Mouse (Mus musculus): ENCODE results near the gene Mapkapk2.

Gene Mapkapk2

DNA sequence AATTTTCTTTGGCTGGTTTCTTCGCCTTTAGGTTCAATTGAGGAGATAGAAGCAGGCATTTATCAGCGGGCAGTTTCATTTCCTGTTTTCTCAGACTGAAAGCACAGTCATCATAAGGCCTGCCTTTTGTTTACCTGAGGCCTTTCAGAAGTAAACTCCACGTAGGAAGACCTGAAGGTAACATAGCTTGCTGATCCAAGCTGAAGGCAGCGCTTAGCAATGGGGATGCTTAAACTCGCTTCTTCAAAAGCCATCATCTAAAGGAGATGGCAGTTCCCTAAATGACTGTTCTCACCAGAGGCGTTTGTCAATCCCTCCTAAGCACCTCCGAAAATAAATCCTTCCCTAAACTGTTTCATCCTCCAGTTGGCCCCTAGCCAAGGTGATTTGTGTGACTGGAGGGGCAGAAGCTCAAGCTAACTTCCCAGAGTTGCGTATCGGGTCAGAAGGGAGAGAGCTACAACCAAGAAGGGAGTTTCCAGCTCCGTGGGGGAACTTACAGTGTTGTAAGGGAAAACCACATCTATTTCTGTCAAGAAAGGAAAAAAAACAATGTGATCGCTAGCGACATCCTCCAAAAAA, 13.0 kb upstream of the Mapkapk2 start:
- DNase-seq (ENCODE audit: low spot score): no peak

DNA sequence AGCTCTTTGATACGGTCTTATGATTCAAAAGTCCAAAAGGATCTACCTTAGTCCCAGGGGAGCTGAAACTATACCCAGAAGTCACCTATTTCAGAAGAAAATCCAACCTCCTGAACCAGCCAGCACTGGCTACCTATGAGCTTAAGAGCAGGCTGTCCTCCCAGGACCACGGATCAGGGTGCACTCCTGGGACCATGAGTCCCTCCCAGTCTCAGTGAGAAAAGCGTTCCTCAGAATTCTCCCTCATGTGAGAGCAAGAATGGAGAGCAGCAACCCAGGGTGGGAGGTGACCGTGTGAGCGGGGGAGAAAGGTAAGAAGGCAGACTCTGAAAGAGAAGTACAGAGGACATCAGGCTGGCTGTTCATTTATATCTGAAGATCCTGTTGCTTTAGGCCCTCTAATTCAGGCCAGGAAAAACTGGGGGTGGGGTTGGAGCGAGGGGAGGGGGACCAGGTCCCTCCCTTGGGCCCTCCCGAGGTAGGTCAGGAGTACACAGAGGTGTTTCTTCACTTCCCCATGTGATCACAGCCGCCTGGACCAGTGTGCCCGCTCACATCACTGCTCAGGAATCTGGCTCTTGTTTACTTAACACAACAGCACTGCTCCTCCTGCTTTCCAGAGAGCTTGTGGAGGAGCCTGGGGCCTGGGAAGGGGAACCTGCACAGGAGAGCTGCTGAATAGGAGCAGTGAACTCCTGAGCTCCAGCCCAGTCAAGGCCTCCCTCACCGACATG, 10.1 kb upstream of the Mapkapk2 start:
- no peak for DNase-seq (ENCODE audit: low spot score)

DNA sequence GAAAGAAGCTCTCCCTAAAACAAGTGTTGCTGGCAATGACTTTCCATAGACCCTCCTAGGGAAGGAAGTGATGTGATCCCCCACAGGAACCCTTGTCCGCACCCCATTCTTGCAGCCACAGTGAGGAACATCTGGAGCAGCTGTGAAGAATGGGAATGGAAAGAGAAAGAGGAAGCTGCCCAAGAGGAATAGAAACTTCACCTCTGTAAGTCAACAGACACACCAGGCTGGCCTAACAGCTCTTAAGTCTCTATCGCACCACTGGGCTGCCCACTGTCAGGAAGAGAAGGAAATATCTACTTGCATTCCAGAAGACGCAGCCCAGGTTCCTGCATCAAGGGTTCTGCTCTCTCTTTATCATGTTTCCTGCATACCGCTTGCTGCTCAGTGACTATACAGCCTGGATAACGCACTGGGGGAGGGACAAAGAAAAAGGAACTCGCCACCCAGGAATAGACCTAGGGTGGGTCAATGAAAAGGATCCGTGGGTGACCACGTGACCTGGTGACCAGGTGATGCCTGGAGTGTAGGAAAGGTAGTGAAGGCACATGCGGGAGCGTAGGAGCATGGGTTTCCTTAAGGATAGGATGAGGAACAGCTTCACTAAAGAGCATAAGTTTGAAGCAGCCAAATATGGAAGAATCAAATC, 6.3 kb upstream of the Mapkapk2 start:
- no peak for DNase-seq (ENCODE audit: low spot score)

- DNase-seq (ENCODE audit: low spot score): no peak
Measured at GRCm38 (mm10) chr1:131100808-131101207, 3.2 kb upstream of the Mapkapk2 start.

GRCm38 (mm10) chr1:131096803-131097699, 575 bp downstream of the Mapkapk2 start:
- DNase-seq (ENCODE audit: low spot score): no peak

DNA sequence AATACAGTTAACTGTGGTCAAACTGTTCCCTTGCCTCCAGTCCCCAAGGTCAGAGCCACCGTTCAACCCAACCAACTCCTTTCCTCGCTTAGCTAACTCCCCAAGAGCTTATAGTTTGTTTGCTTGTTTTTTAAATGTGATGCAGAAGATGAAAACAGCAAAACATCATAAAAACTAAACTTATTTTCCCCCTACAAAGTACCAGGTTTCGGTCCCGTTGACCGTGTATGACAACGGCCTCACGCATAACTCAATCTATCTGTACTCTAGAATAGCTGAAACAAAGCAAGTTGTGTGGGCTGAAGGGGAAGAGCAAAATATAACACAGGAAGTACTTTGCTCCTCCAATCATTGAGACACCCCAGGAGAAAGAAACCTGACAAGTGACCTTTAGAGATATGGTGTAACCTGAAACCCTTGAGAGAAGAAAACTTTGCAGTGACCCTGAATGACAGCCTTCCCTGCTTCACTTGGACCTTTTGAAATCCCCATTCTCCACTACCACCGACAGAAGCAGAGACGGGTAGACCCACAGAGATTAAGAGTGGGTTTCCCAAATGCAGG, 1.4 kb downstream of the Mapkapk2 start:
- no peak for DNase-seq (ENCODE audit: low spot score)

- no peak for DNase-seq (ENCODE audit: low spot score)
Measured at GRCm38 (mm10) chr1:131095574-131095973, 2.1 kb downstream of the Mapkapk2 start.

DNA sequence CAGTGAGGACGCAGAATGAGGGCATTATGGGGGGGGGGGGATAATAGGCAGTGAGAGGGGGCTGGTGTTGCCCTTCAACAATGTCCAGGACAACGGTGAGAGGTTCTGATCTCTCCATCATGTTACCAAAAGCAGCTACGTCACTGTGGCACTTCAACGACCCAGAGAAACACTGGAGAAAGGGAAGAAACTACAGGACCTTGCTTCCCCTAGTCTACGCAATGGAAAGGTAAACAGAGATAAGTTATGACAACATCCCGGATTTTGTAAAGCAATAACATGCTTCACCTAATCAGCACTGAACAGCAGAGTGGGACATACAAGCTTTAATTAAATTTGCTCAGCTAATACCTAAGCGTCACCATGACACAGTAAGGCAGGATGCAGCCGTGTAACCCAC, 3.7 kb downstream of the Mapkapk2 start:
- no peak for DNase-seq (ENCODE audit: low spot score)

DNA sequence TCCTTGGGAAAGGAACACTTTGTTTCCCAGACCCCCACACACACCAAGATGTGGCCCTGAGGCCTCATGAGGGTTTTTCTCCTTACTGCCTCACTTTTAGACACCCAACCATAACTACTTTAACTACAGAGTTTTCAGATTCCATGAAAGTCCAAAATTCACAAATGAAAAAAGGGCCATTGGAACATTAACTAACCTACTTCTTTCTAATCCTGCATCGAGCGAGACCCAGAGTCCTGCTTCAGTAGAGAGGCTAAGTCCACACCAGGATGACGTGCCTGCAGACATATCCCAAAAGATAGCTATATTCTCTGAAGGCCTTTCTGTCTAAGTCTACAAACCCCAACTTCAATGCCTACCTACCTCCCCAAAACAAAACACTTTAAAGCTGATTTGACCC, 4.8 kb downstream of the Mapkapk2 start:
- no peak for DNase-seq (ENCODE audit: low spot score)

DNA sequence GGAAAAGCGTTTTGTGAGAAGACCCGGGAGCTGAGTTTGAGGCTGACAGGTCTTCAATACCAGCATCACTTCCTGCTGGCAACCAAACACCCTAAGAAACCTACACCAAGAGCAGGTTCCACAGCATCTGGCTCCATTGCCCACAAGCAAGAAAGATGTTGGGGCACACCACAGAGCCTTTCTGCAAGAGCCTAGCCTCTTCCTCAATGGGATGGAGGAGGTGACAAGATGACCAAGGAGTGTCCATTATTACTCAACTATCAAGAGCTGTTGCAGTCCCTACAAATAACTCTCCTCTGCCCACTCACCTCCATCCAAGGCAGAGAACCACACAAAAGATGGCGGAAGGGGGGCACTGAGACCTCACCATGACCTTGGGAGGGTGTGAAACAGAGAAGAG, 5.5 kb downstream of the Mapkapk2 start:
- no peak for DNase-seq (ENCODE audit: low spot score)

DNA sequence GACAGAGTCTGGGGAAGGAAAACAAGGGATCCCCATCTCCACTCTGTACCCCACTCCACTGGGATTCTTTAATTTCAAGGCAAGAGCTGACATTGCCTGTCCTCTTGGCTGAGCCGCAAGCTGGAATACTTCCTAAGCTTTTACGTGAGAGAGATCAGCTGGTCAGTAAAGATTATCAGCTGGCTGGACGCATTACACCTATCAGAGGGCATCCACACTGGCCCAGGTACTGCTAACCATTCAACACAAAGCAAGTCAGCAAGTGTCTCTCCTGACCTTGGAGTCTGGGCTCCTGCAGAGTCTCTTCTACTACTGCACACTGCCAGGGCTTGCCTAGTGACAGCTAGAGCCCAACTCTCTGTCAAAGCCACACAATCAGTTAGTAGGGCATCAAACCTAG, 6.1 kb downstream of the Mapkapk2 start:
- DNase-seq (ENCODE audit: low spot score): no peak

- DNase-seq (ENCODE audit: low spot score): no peak
Measured at GRCm38 (mm10) chr1:131090877-131091276, 6.7 kb downstream of the Mapkapk2 start.

GRCm38 (mm10) chr1:131090261-131090660, 7.4 kb downstream of the Mapkapk2 start:
- no peak for DNase-seq (ENCODE audit: low spot score)

- no peak for DNase-seq (ENCODE audit: low spot score)
Measured at GRCm38 (mm10) chr1:131089525-131090127, 8.0 kb downstream of the Mapkapk2 start.

GRCm38 (mm10) chr1:131088547-131088946, 9.1 kb downstream of the Mapkapk2 start:
- no peak for DNase-seq (ENCODE audit: low spot score)

DNA sequence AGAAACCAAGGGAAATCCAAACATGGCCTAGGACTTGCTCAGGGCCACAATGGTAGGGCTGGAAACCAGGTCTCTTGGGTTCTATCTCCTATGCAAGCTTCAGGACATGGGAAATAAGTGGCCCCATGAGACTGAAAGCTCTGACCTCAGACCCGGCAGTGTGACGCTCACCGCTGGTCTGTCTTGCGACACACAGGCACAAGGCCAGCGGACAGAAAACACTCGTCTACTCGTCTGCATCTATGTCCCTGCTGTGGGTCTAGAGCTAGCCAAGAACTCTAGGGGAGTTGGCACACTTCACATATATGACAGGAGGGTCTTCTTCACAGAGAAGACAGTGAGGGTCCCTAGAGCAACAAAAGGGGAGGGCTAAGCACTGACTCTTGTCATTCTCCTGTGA, 10.7 kb downstream of the Mapkapk2 start:
- DNase-seq (ENCODE audit: low spot score): no peak

DNA sequence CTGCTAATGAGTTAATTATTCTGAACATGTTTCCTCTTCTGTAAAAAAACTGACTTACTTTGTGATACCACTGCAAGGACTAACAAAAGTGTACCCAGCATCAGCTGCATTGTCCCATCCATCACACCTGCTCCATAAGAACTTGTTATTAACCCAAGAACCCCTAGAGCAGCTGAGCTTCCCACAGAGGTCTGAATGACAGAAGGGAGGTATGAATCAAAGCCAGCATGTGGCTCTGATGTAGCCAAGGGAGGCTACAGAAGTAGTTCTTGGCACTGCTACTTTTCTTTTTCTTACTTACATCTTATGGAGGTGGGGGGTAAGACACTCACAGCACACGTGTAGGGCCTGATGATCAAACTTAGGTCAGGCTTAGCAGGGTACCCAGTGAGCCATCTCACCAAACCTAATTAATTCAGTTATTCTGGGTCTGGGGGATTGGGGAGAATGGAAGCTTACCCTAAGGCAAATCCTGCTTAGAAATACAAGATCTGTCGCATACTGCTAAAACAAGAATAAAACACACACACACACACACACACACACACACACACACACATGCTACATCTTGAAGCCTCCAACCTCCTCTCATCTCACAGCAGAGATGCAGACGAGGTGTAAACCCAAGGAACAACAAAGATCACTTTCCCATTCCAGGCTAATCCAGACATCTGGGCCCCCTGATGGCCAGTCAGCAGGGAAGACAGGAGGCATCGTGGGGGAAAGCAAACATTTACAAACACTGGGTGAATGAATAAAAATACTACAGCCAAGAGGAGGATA, 11.5 kb downstream of the Mapkapk2 start:
- no peak for DNase-seq (ENCODE audit: low spot score)

- no peak for DNase-seq (ENCODE audit: low spot score)
Measured at GRCm38 (mm10) chr1:131085272-131085671, 12.4 kb downstream of the Mapkapk2 start.

GRCm38 (mm10) chr1:131084289-131084688, 13.3 kb downstream of the Mapkapk2 start:
- DNase-seq (ENCODE audit: low spot score): no peak

- no peak for DNase-seq (ENCODE audit: low spot score)
Measured at GRCm38 (mm10) chr1:131083609-131084008, 14.0 kb downstream of the Mapkapk2 start.

DNA sequence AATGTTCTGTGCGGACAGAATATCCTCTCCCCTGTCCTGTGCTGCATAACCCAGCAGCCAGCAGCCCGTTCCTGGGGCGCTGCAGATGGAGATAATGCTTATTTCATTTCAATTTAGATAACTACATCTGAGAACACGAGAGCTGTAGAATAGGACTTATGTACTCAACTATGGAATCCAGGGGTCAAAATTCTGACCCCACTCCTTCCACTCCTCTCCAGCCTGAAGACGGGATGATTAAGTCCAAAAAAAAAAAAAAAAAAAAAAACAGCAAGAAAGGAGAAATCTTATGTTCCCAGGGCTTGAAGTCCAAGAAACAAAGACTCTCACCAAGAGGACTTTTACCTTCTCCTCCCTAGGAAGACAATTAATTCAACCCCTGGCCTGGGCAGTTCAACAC, 14.5 kb downstream of the Mapkapk2 start:
- DNase-seq (ENCODE audit: low spot score): no peak

Data from layer of hippocampus, adult 9-10 months (tissue).